Mouse (Mus musculus) megakaryocyte, adult 5-6 weeks (primary cell): ENCODE data around the gene Gm10770. TPM values are rescaled to one million over a fixed set of nuclear protein-coding genes. Genes with fewer than 3 reads are reported as not detected.
"Not testable (repeated sequence)": the region's sequence is repeated elsewhere in the genome, so short reads cannot be mapped to it uniquely, and the experiment has no call there.

Experiments used
- ATAC-seq: 2 replicates; pipeline ENCODE4 v1.8.0; 2016; ENCODE audit warnings: mild to moderate bottlenecking, inconsistent platforms; ENCODE audit not compliant: poor library complexity, severe bottlenecking
- total RNA-seq, 2 experiments: library from RNA; stranded (forward) in 1 of 2; stranded (reverse) in 1 of 2; fragments of 153-499, 151-499 nt in 1 of 2; fragments of 221-1000, 200-1000 nt in 1 of 2; gene quantifications; 2 replicates each; pipeline versions ENCODE4 v1.2.3 to v1.2.4; 2015 to 2017

The Gm10770 gene
- total RNA-seq (2015) (not detected in 2 replicates), total RNA-seq (2017) (not detected in 2 replicates)

DNA sequence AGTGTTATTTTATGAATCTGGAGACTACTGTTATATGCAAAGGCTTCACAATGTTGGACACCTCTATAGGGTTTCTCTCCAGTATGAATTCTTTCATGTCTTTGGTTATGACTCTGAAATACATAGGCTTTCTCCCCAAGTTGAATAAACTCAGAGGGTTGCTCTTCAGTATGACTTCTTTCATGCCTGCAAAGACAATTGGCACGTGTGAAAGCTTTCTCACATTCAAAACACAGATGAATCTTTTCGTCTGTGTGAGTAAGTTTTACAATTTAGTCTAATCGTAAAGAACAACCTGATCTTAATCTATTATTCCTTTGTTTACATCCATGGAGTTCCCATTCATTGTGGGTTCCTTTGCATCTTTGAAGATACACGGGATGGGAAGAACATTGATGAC, at the start of gene Gm10770:
Gene Gm10770 (minus strand): TSS at position 101 of the 400 bp plus-strand sequence.
- ATAC-seq: not testable (repeated sequence)

- not testable (repeated sequence) for ATAC-seq
Measured at GRCm38 (mm10) chr2:150223263-150223662, 43.8 kb upstream of the Gm10770 start.

DNA sequence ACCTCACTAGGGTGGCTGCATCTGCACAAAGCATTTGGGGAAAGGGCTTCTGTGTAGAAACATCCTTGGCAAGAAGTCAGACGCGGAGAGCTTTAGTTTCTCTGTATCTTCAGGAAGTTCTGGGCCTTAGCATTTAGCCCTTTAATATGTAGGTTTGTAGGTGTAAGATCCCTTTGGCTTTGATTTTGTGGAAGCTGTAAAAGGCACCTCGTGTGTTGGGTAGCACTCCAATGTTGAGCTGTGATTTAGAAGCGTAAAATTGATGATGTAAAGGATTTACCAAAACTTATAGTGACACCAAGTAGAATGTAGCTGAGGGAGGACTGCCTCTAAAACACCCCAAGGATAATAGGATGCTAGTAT, 38.9 kb upstream of the Gm10770 start:
- not testable (repeated sequence) for ATAC-seq

DNA sequence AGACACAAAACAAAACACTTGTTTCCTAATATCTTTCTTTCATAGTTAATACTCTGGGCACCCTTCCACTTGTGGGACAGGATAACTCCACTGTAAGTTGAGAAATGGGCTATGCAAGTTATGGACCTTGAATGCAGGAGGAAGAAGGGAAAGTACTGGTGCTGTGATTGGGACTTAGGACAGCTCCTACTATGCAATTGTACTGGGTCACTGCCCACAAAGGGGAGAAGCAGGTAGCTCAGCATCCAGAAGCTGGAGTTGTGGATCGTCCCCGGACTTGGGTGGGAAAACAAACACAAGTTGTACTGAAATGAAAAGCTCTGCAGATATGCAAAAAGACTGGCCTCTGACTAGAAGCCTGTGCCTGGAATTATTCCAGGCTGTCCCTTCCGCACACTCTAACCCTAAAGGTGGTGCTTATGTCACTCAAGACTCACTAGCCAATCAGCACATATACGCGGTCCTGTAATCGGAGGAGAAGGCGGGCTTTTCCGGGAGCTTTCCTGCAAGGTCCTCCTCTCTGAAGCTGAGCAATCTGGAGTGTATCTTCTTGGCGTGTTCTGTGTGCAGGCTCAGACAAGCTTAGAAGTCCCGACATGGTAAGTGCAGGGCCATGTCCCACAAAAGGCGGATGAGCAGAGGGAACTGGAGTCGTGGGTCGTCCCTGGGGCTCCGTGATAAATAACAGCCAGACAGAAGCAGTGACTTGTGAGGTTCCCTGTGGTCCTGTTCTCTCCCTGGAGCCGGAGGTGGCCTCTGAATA, 38.3 kb upstream of the Gm10770 start, which contains the start of gene Zfp937:
Gene Zfp937 (plus strand): TSS at position 474 of the 763 bp plus-strand sequence.
- ATAC-seq: peak; percentile 87

DNA sequence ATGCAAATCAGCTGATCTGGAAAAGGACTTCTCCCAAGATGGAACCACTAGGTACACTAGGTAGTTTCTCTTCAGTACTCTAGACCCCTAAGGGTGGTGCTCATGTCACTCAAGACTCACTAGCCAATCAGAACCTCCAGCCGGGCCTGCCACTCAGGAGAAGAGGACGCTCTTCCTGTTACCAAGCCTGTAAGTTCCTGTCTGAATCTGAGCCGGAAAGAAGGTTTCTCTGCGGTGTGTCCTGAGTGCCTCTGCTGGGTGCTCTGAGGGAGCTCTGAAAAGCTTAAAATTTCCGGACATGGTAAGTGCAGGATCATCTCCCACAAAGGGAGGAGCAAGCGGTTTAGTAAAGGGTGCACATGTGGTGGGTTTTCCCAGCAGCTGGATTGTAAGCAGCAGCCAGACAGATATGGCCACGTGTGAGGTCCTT, 2.1 kb upstream of the Gm10770 start, which contains the start of gene Gm14139:
Gene Gm14139 (plus strand): TSS at position 186 of the 430 bp plus-strand sequence.
- not testable (repeated sequence) for ATAC-seq

GRCm38 (mm10) chr2:150181046-150181445, 1.6 kb upstream of the Gm10770 start:
- ATAC-seq: not testable (repeated sequence)

DNA sequence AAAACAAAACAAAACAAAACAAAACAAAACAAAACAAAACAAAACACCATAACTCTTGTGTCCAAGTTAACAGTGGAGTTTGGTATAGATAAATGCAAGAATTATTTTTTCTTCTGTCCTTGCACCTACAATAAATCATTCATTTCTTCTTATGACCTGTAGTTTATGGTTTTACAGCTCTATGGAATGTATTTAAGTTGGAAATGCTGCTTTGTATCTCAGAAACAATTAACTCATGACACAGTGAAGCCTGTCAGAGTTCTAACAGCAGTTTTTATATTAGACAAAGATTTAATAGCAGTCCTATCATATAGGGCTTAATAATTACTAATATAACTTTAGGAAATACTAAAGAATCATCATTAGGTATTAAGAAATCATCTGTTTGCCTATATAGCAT, 5.6 kb downstream of the Gm10770 start:
- no peak for ATAC-seq

DNA sequence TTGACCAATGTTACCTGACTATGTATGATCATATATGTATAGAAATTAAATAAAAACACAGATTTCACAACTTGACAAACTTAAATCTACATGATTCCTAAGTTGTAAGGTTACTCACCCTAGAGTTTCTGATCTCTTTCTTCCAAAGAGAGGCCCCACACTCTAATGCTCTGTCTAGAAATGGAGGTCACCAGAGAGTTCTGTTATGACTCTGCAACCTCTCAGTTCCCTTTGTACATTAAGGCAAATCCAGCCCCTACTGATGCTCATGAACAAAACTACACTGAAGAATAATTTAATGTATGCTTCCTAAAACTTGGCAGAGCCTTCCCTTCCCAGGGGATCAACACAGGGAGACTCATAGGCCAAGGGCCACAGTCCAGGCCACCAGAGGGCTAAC, 12.8 kb downstream of the Gm10770 start:
- no peak for ATAC-seq

DNA sequence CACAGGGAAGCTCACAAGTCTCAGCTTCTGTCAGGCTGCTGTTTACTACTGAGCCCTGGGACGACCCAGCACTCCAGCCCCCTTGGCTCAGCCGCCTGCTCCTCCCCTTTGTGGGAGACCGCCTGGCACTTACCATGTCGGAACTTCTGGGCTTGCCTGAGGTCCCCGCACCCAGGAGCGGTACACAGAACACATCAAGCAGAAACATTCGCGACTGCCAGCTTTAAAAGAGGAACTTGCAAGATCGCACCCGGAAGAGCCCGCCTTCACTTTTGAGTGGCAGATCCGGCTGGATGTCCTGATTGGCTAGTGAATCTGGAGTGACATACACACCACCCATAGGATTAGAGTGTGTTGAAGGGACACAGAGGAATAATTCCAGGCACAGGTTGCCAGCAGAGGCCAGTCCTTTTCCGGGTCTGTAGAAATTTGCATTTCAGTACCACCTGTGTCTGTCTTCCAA, 43.0 kb downstream of the Gm10770 start, which contains the start of gene Zfp120:
Gene Zfp120 (minus strand): TSS at position 274 of the 463 bp plus-strand sequence.
- peak; percentile 89 for ATAC-seq

- no peak for ATAC-seq
Measured at GRCm38 (mm10) chr2:150132773-150133172, 46.7 kb downstream of the Gm10770 start.

DNA sequence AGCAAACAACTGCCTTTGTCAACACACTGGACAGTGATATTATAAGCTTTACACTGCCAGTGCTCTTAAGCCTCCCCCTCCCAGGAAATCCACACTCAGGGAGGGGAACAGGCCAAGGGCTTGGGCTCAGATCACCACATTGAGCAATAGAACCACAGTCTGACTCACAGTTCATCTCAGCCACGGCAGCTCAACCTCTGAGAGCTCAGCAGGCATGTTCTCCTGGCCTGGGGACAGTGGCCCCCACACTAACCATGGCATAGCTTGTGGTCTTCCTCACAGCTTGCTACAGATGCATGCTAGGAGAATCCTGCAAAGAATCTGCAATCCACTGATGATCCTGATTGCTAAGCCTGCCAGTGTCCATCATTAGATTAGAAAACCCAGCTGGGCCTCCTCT, 47.5 kb downstream of the Gm10770 start:
- peak; percentile 46 for ATAC-seq

Other genes with a start within 250 kb of the Gm10770 start
- gene Zfp120, start 43.0 kb downstream of the Gm10770 start, total RNA-seq (2015): 18.4 and 25.2 TPM in 2 replicates
- gene Zfp120, start 43.0 kb downstream of the Gm10770 start, total RNA-seq (2017): 31.3 and 42.7 TPM in 2 replicates
- not detected in 2 replicates for gene Gm14139, start 2.1 kb upstream of the Gm10770 start, total RNA-seq (2015)
- gene Gm14139, start 2.1 kb upstream of the Gm10770 start, total RNA-seq (2017): not detected in 2 replicates
- 1.8 and 2.5 TPM in 2 replicates for gene Zfp937, start 38.4 kb upstream of the Gm10770 start, total RNA-seq (2015)
- gene Zfp937, start 38.4 kb upstream of the Gm10770 start, total RNA-seq (2017): 2.2 and 2.8 TPM in 2 replicates
- 2.8 and 4.4 TPM in 2 replicates for gene Gm21994, start 75.9 kb upstream of the Gm10770 start, total RNA-seq (2015)
- 3.5 and 6.2 TPM in 2 replicates for gene Gm21994, start 75.9 kb upstream of the Gm10770 start, total RNA-seq (2017)
- gene Gm14124, start 77.8 kb upstream of the Gm10770 start, total RNA-seq (2015): not detected in 2 replicates
- gene Gm14124, start 77.8 kb upstream of the Gm10770 start, total RNA-seq (2017): not detected in 2 replicates
- 1.7 TPM in 1 of 2 replicates, not detected in the other for gene Gm10130, start 144.0 kb upstream of the Gm10770 start, total RNA-seq (2015)
- 1.6 and 2.2 TPM in 2 replicates for gene Gm10130, start 144.0 kb upstream of the Gm10770 start, total RNA-seq (2017)
- gene 3300002I08Rik, start 183.1 kb upstream of the Gm10770 start, total RNA-seq (2015): 2.7 and 5.6 TPM in 2 replicates
- 7.2 and 11.2 TPM in 2 replicates for gene 3300002I08Rik, start 183.1 kb upstream of the Gm10770 start, total RNA-seq (2017)